Mouse (Mus musculus) ES-E14 (cell line): ENCODE results near the gene AC161166.1. TPM values are rescaled to one million over a fixed set of nuclear protein-coding genes. Genes with fewer than 3 reads are reported as not detected.

Experiments used
- DNase-seq: peaks from one replicate; pipeline ENCODE4 v3.0.0-alpha.2; 2013; ENCODE audit warnings: low read depth, low spot score
- H3K27ac ChIP-seq: 2 replicates; pipeline ENCODE4 v1.5.1; 2012; ENCODE audit warnings: low read depth, mild to moderate bottlenecking, low read length, moderate library complexity, mixed read lengths; ENCODE audit not compliant: poor library complexity, insufficient read depth, severe bottlenecking
- H3K36me3 ChIP-seq: 2 replicates; pipeline ENCODE4 v1.6.1; 2012; ENCODE audit warnings: mild to moderate bottlenecking, low read length, moderate library complexity, mixed read lengths; ENCODE audit not compliant: control insufficient read depth, poor library complexity, insufficient read depth, severe bottlenecking
- H3K4me1 ChIP-seq, 2 experiments: fragments of 150-350 bp in 1 of 2; sonication (generic) in 1 of 2; 2 replicates each; pipeline ENCODE4 v1.6.1; 2012; ENCODE audit warnings: low read length in 2 of 2, mild to moderate bottlenecking in 1 of 2, mixed read lengths in 1 of 2; ENCODE audit not compliant: control insufficient read depth in 2 of 2, insufficient read depth in 2 of 2, poor library complexity in 1 of 2
- H3K4me3 ChIP-seq, 2 experiments: fragments of 150-350 bp in 1 of 2; sonication (generic) in 1 of 2; 2 replicates each; pipeline ENCODE4 v1.5.1; 2012; ENCODE audit warnings: low read length in 2 of 2, low read depth in 1 of 2, mild to moderate bottlenecking in 1 of 2, mixed read lengths in 1 of 2; ENCODE audit not compliant: insufficient read depth in 1 of 2, poor library complexity in 1 of 2, severe bottlenecking in 1 of 2
- H3K9ac ChIP-seq: 2 replicates; pipeline ENCODE4 v1.6.1; 2012; ENCODE audit warnings: low read depth, mild to moderate bottlenecking, low read length, mixed read lengths; ENCODE audit not compliant: poor library complexity, insufficient read depth, severe bottlenecking
- H3K9me3 ChIP-seq: fragments of 150-350 bp; sonication (generic); 2 replicates; pipeline ENCODE4 v1.6.1; 2012; ENCODE audit warnings: low read depth, mild to moderate bottlenecking, low read length; ENCODE audit not compliant: control insufficient read depth, insufficient read depth
- CHD2 ChIP-seq: IDR thresholded peaks from 2 replicates; pipeline ENCODE4 v1.6.1; 2014; ENCODE audit warnings: mild to moderate bottlenecking, low read depth, low read length, inconsistent platforms
- HCFC1 ChIP-seq: IDR thresholded peaks from 2 replicates; pipeline ENCODE4 v1.6.1; 2012; ENCODE audit warnings: low read length, inconsistent platforms, borderline replicate concordance; ENCODE audit not compliant: insufficient read depth
- MAFK ChIP-seq: IDR thresholded peaks from 2 replicates; pipeline ENCODE4 v1.6.1; 2014; ENCODE audit warnings: mild to moderate bottlenecking, low read depth, low read length, inconsistent platforms; ENCODE audit not compliant: insufficient read depth
- ZC3H11A ChIP-seq: IDR thresholded peaks from 2 replicates; pipeline ENCODE4 v1.6.1; 2012; ENCODE audit warnings: low read depth, mild to moderate bottlenecking, inconsistent platforms, low read length, borderline replicate concordance
- ZNF384 ChIP-seq: IDR thresholded peaks from 2 replicates; pipeline ENCODE4 v1.6.1; 2012; ENCODE audit warnings: low read depth, low read length, inconsistent platforms
- in situ Hi-C, 2 experiments: fragments of 600-800 bp; cut with MboI; formaldehyde crosslinking; loops; one replicate each; pipeline ENCODE4 v1.15.1; 2025; ENCODE audit warnings: low sequenced_read_pairs in 2 of 2, inconsistent platforms in 1 of 2; ENCODE audit not compliant: unreplicated experiment in 2 of 2
- total RNA-seq: library from RNA; depleted of rRNA; stranded (reverse); fragments of 300-350 nt; gene quantifications from 2 replicates; pipeline ENCODE4 v1.2.3, GENCODE M21; 2012

AC161166.1 gene
- total RNA-seq, 1 experiment, result 1.2 TPM

DNA sequence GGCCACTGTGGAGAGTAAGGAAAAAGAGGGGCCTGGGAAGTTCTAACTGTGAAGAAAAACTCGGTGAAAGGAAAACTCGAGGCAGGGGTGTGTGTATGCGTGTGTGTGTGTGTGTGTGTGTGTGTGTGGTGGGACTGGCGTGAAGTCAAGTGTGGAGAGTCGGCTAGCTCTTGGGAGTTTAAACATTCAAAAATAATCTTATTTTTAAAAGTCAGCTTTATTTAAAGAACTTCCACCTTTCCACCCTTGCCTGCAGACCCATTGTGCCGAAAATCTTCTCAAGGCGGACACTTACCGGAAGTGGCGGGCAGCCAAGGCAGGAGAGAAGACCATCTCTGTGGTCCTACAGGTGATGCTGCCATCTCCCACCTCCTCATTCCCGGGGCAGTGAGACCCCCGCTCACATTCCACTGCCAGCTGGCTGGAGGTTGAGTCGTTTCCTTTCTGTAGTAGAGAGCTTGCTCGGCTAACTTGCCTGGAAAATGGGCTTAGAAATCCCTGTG lies 35.3 kb upstream of the AC161166.1 start:
- H3K9me3 ChIP-seq, result no peaks in the 10 kb centered on the region
- DNase-seq, result no peak
- in situ Hi-C loops, result no loop called here
- peak overlapping the region; percentile 85 to 98 for H3K4me3 ChIP-seq
- peaks cover 0 to 11% of the 10 kb centered on the region in 2 experiments; a peak in 2 of 4 replicates for H3K4me1 ChIP-seq
- TF ChIP-seq CHD2, result no peak
- no peak overlapping the region; the same call in 1 of the 2 replicates for H3K27ac ChIP-seq
- peaks cover 21% of the 10 kb centered on the region for H3K36me3 ChIP-seq
- peak overlapping the region; percentile 97 for H3K9ac ChIP-seq

GRCm38 (mm10) chr7:24546634-24547389 lies 34.6 kb upstream of the AC161166.1 start:
- peaks cover 0 to 11% of the 10 kb centered on the region in 2 experiments; a peak in 2 of 4 replicates for H3K4me1 ChIP-seq
- peak; percentile 99 for DNase-seq
- in situ Hi-C loops, result no loop called here
- H3K4me3 ChIP-seq, result peak overlapping the region; percentile 85 to 98
- H3K27ac ChIP-seq, result peak overlapping the region; percentile 34
- peak overlapping the region; percentile 97 for H3K9ac ChIP-seq
- peaks cover 14% of the 10 kb centered on the region for H3K36me3 ChIP-seq
- no peaks in the 10 kb centered on the region for H3K9me3 ChIP-seq
- TF ChIP-seq MAFK (0 out of 2 replicates have a peak, but pooled peaks have one; percentile 13), CHD2 (no peak), HCFC1 (peak; percentile 64; the same call in 1 of the 2 replicates), ZNF384 (no peak), ZC3H11A (no peak)

- Histone ChIP-seq H3K36me3 (peaks cover 14% of the 10 kb centered on the region), H3K4me1 (peaks cover 0 to 10% of the 10 kb centered on the region in 2 experiments; a peak in 2 of 4 replicates), H3K4me3 (peak within 1 kb of the TSS; percentile 85 to 98), H3K27ac (peak within 1 kb of the TSS; percentile 34), H3K9me3 (no peaks in the 10 kb centered on the region), H3K9ac (peak within 1 kb of the TSS; percentile 97)
- DNase-seq, result no peak
- in situ Hi-C loops, result no loop called here
- TF ChIP-seq HCFC1, result no peak
- no peak for TF ChIP-seq ZC3H11A
- no peak for TF ChIP-seq CHD2
- no peak for TF ChIP-seq MAFK
- no peak for TF ChIP-seq ZNF384
Measured at GRCm38 (mm10) chr7:24546068-24546614, 33.9 kb upstream of the AC161166.1 start, which contains the start of the genes Pinlyp and Xrcc1. TSS of gene Pinlyp (minus strand) at chr7:24546118. TSS of gene Xrcc1 (plus strand) at chr7:24546289.

- no peak for DNase-seq
- H3K4me3 ChIP-seq, result 0 out of 4 replicates have a peak overlapping the region, but pooled peaks of 1 of the 2 experiments have one; percentile 7
- H3K27ac ChIP-seq, result no peak overlapping the region
- TF ChIP-seq ZC3H11A (0 out of 2 replicates have a peak, but pooled peaks have one; percentile 14), HCFC1 (no peak), MAFK (no peak), ZNF384 (no peak), CHD2 (peak; percentile 80)
- no peak overlapping the region for H3K9ac ChIP-seq
- H3K9me3 ChIP-seq, result no peaks in the 10 kb centered on the region
- H3K36me3 ChIP-seq, result peaks cover 9% of the 10 kb centered on the region
- in situ Hi-C loops, result no loop called here
- peaks cover 0 to 7% of the 10 kb centered on the region in 2 experiments; a peak in 1 of 4 replicates for H3K4me1 ChIP-seq
Measured at GRCm38 (mm10) chr7:24544506-24544905, 32.3 kb upstream of the AC161166.1 start.
